Mouse (Mus musculus) colon, adult 2 months (tissue): Measurements from ENCODE around the gene Gpt2. TPM values are rescaled to one million over a fixed set of nuclear protein-coding genes. Genes with fewer than 3 reads are reported as not detected.

ENCODE experiments used
- polyA plus RNA-seq: library from polyadenylated mRNA; depleted of rRNA; stranded (reverse); fragments of >200 nt; gene quantifications from 2 replicates; pipeline ENCODE4 v1.2.3, GENCODE M21; 2012; rRNA removed

Gene Gpt2
- polyA plus RNA-seq: 29.6 and 41.8 TPM in 2 replicates

GRCm38 (mm10) chr8:85492125-85492875, at the start of gene Gpt2:
Gpt2 (plus strand) TSS chr8:85492576.

DNA sequence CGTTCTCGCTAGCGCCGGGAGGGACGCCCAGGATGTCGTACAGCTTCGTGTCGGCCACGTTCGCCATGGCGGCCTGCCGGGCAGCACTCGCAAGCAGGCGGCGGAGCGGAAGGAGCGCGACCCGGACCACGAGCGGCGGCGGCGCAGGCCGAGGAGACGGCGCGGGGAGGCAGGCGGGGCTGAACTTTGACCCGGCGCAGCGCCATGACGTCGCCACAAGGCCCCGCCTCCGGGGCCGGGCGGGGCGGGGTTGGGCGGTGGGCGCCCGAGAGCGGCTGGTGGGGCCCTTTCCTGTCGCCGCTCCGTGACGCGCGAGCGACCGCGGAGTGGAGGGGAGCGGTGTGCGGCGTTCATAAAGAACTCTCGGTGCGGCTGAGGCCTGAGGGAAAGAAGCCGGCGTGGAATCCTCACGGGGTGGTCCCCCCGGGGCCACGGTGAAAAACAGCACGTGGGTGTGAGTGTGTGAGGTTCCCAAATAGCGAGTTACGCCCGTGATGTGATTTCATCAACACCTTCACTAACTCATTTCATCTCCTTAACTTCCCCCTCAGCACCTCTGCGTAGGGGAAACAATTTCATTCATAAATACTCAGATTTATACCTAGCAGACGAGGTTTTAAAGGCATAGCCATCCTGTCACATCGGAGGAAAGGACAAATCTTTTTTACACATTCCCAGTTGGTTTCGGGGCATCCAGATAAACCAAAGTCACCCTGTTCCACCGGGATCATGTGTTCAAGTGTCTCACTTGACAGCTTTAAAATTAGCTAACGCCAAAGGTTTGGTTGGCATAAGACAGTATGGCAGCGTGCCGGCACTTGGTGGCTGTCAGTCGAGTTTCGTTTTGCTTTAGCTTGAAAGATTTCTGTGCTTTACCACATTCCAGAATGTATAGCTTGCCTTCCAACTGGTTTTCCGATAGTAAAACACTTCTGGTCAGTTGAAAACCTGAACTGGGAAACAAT, 63.1 kb downstream of the Gpt2 start, which contains the start of gene Dnaja2:
Gene Dnaja2, minus strand, starts transcription at position 164 of the 965 bp plus-strand sequence.

Other genes starting within 250 kb of the Gpt2 start
- gene Orc6, start 192.9 kb upstream of the Gpt2 start, polyA plus RNA-seq: 3.4 and 6.7 TPM in 2 replicates
- 6.1 and 7.1 TPM in 2 replicates for gene Vps35, start 192.8 kb upstream of the Gpt2 start, polyA plus RNA-seq
- 0.07 and 0.14 TPM in 2 replicates for gene Mylk3, start 106.2 kb upstream of the Gpt2 start, polyA plus RNA-seq
- gene 4921524J17Rik, start 59.7 kb upstream of the Gpt2 start, polyA plus RNA-seq: 2.2 and 2.6 TPM in 2 replicates
- gene Dnaja2, start 62.8 kb downstream of the Gpt2 start, polyA plus RNA-seq: 4.7 and 9.2 TPM in 2 replicates
- gene Neto2, start 208.3 kb downstream of the Gpt2 start, polyA plus RNA-seq: 0.36 and 0.43 TPM in 2 replicates